Mouse (Mus musculus): ENCODE measurements at regions not wholly inside any gene's neighbourhood (a gene's known extent, or its start where the extent isn't known, plus 50 kb on each side); places are given as distances from the start of the nearest gene placed in this dataset.
A peak's percentile ranks its signal among the peaks of the same experiment; 100 is the strongest.

- no peaks in the 10 kb centered on the region for H3K9me3 ChIP-seq (ENCODE audit: low read length)
- no peaks in the 10 kb centered on the region for H3K4me1 ChIP-seq (ENCODE audit: insufficient read depth, low read length)
- WGBS = 67% methylated on average over 5 of the region's 5 CpGs
- DNase-seq (ENCODE audit: low spot score) (no peak), ATAC-seq (ENCODE audit: low FRiP score) (no peak)
- no peak overlapping the region for H3K4me3 ChIP-seq (ENCODE audit: low read depth, low read length)
- H3K27me3 ChIP-seq (ENCODE audit: insufficient read depth, low read length) = no peaks in the 10 kb centered on the region
- no peak overlapping the region for H3K4me2 ChIP-seq (ENCODE audit: low read depth, low read length, poor library complexity, severe bottlenecking)
- H3K36me3 ChIP-seq (ENCODE audit: insufficient read depth, low read length) = no peaks in the 10 kb centered on the region
- no peak for TF ChIP-seq CTCF (IDR thresholded peaks at IDR 0.05)
- no peak overlapping the region for H3K27ac ChIP-seq (ENCODE audit: low read depth, low read length)
- no peak overlapping the region for H3K9ac ChIP-seq (replicated peaks; ENCODE audit: low read length, poor library complexity, severe bottlenecking)
These were observed 660.2 kb downstream of the Magi1 start for GRCm38 (mm10) chr6:93623541-93623940.

DNA sequence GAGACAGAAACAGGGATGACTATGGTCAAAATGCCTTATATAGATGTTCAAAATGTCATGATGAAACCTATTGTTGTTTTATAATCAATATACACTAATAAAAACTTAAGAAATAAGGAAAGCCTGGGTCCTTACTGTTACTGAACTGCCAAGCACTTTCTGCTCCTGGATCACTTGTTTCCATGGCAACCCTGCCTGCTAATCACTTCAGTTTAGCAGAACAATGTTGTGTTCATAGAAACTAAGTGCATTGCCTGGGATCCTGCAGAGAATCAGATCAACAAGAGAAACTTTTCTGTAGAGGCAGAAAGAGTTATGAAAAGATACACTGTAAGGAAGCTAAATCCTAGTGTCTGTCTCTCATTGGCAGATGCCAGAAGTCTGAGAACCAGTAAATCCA lies 666.8 kb downstream of the Magi1 start:
- Histone ChIP-seq H3K4me1 (ENCODE audit: insufficient read depth, low read length) (no peaks in the 10 kb centered on the region), H3K9me3 (ENCODE audit: low read length) (no peaks in the 10 kb centered on the region), H3K4me3 (ENCODE audit: low read depth, low read length) (no peak overlapping the region), H3K9ac (replicated peaks; ENCODE audit: low read length, poor library complexity, severe bottlenecking) (no peak overlapping the region), H3K36me3 (ENCODE audit: insufficient read depth, low read length) (no peaks in the 10 kb centered on the region), H3K27ac (ENCODE audit: low read depth, low read length) (no peak overlapping the region), H3K27me3 (ENCODE audit: insufficient read depth, low read length) (no peaks in the 10 kb centered on the region), H3K4me2 (ENCODE audit: low read depth, low read length, poor library complexity, severe bottlenecking) (no peak overlapping the region)
- no peak for TF ChIP-seq CTCF (IDR thresholded peaks at IDR 0.05)
- ATAC-seq (ENCODE audit: low FRiP score) (no peak), DNase-seq (ENCODE audit: low spot score) (peak; percentile 73)

DNA sequence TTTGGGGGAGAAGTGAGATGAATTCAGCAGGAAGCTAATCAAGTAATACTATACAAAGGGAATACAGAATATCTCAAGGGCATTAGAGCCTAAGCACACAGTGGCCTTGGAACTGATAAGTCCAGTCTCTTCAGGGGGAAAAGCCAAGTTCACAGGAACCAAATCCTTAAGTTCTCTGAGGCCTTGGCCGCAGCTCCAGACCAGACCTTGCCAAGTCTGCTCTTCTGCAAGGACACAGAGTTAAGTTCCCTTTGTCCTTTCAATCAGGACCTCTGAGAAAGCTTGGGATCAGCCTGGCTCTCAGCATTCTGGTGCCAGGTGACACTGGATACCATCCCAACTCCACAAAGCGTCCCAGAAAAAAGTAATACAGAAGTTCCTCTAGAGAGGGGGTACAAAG lies 657.1 kb upstream of the Adamts9 start:
- no peak for TF ChIP-seq CTCF (IDR thresholded peaks at IDR 0.05)
- H3K27ac ChIP-seq (ENCODE audit: low read depth, low read length) = no peak overlapping the region
- no peak for ATAC-seq (ENCODE audit: low FRiP score)

DNA sequence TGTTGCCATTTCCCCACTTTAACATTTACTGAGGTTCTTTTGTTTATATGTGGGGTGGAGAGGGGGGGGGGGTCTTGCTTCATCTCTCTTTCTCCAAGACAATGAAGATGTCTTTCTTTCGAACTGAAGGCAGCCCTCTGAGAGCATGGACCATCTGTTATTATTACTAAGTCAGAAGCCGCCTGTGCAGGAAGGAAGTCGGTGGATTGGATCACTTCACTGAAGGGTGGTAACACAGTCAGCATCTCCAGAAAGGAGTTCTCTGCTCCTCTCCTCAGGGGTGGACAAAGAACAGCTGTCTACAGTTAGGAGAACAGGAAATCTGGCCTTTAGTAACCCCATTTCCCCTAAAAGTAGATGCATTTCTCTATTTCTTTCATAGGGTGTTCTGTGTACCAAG lies 656.1 kb upstream of the Adamts9 start:
- no peaks in the 10 kb centered on the region for H3K27me3 ChIP-seq (ENCODE audit: insufficient read depth, low read length)
- H3K9ac ChIP-seq (replicated peaks; ENCODE audit: low read length, poor library complexity, severe bottlenecking) = no peak overlapping the region
- no peak overlapping the region for H3K4me2 ChIP-seq (ENCODE audit: low read depth, low read length, poor library complexity, severe bottlenecking)
- H3K4me3 ChIP-seq (ENCODE audit: low read depth, low read length) = no peak overlapping the region
- ATAC-seq (ENCODE audit: low FRiP score) = no peak
- no peak for DNase-seq (ENCODE audit: low spot score)
- no peaks in the 10 kb centered on the region for H3K9me3 ChIP-seq (ENCODE audit: low read length)
- WGBS = 66% methylated on average over 3 of the region's 3 CpGs
- no peaks in the 10 kb centered on the region for H3K4me1 ChIP-seq (ENCODE audit: insufficient read depth, low read length)
- TF ChIP-seq CTCF (IDR thresholded peaks at IDR 0.05) = no peak
- no peaks in the 10 kb centered on the region for H3K36me3 ChIP-seq (ENCODE audit: insufficient read depth, low read length)
- H3K27ac ChIP-seq (ENCODE audit: low read depth, low read length) = no peak overlapping the region

More for the DNA sequence above, 657.1 kb upstream of the Adamts9 start:
- no peak for DNase-seq (ENCODE audit: low spot score)
- Histone ChIP-seq H3K9me3 (ENCODE audit: low read length) (no peaks in the 10 kb centered on the region), H3K4me3 (ENCODE audit: low read depth, low read length) (no peak overlapping the region), H3K27me3 (ENCODE audit: insufficient read depth, low read length) (no peaks in the 10 kb centered on the region), H3K4me2 (ENCODE audit: low read depth, low read length, poor library complexity, severe bottlenecking) (no peak overlapping the region), H3K36me3 (ENCODE audit: insufficient read depth, low read length) (no peaks in the 10 kb centered on the region), H3K4me1 (ENCODE audit: insufficient read depth, low read length) (no peaks in the 10 kb centered on the region), H3K9ac (replicated peaks; ENCODE audit: low read length, poor library complexity, severe bottlenecking) (no peak overlapping the region)
- 90% methylated on average over 2 of the region's 2 CpGs for WGBS

GRCm38 (mm10) chr6:93589935-93590334 lies 646.6 kb upstream of the Adamts9 start:
- Histone ChIP-seq H3K27ac (ENCODE audit: low read depth, low read length) (no peak overlapping the region), H3K4me2 (ENCODE audit: low read depth, low read length, poor library complexity, severe bottlenecking) (no peak overlapping the region), H3K36me3 (ENCODE audit: insufficient read depth, low read length) (no peaks in the 10 kb centered on the region), H3K9ac (replicated peaks; ENCODE audit: low read length, poor library complexity, severe bottlenecking) (no peak overlapping the region), H3K27me3 (ENCODE audit: insufficient read depth, low read length) (no peaks in the 10 kb centered on the region), H3K4me3 (ENCODE audit: low read depth, low read length) (no peak overlapping the region), H3K9me3 (ENCODE audit: low read length) (no peaks in the 10 kb centered on the region), H3K4me1 (ENCODE audit: insufficient read depth, low read length) (no peaks in the 10 kb centered on the region)
- no peak for TF ChIP-seq CTCF (IDR thresholded peaks at IDR 0.05)
- 52% methylated on average over 2 of the region's 2 CpGs for WGBS
- ATAC-seq (ENCODE audit: low FRiP score) (no peak), DNase-seq (ENCODE audit: low spot score) (no peak)

DNA sequence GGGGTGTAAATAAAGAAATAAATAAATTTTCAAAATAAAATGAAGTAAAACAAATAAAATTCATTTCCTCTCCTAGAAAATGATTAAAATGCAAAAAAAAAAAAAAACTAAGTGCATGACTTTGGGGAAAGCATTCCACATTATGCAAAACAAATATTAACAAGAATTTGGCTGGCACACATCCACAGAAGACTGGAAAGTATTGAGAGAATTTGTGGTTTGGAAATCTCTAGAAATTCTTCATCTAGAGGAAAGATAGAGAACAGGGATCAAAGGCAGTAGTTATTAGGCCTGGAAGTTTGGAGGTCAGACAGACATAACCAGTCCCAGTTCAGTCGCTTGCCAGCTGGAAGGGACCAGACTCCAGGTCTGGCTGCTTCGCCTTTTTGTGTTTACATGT lies 643.6 kb upstream of the Adamts9 start:
- ATAC-seq (ENCODE audit: low FRiP score) (no peak), DNase-seq (ENCODE audit: low spot score) (no peak)
- Histone ChIP-seq H3K4me2 (ENCODE audit: low read depth, low read length, poor library complexity, severe bottlenecking) (no peak overlapping the region), H3K9me3 (ENCODE audit: low read length) (no peaks in the 10 kb centered on the region), H3K36me3 (ENCODE audit: insufficient read depth, low read length) (no peaks in the 10 kb centered on the region), H3K27ac (ENCODE audit: low read depth, low read length) (no peak overlapping the region), H3K9ac (replicated peaks; ENCODE audit: low read length, poor library complexity, severe bottlenecking) (no peak overlapping the region), H3K4me3 (ENCODE audit: low read depth, low read length) (no peak overlapping the region), H3K4me1 (ENCODE audit: insufficient read depth, low read length) (no peaks in the 10 kb centered on the region), H3K27me3 (ENCODE audit: insufficient read depth, low read length) (no peaks in the 10 kb centered on the region)
- WGBS = 97% methylated on average over 2 of the region's 2 CpGs
- no peak for TF ChIP-seq CTCF (IDR thresholded peaks at IDR 0.05)

DNA sequence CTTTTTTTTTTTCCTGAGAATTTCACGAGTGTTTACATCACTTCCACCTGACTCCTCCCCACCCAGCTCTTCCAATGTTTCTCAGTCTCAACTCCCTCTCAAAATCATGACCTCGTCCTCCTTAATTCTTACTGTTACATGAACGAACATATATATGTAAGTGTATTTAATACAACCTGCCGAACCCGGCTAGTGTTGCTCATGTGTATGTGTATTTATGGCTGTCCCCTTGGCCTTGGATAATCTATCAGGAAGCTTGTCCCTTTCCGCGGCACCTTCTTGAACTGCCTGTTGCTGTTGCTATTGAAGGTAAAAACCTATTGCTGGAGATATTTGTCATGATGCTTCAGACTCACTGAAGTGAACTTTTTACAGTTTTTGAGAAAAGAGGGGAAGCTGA lies 637.8 kb upstream of the Adamts9 start:
- DNase-seq (ENCODE audit: low spot score) (no peak), ATAC-seq (ENCODE audit: low FRiP score) (no peak)
- H3K36me3 ChIP-seq (ENCODE audit: insufficient read depth, low read length) = no peaks in the 10 kb centered on the region
- no peak overlapping the region for H3K4me3 ChIP-seq (ENCODE audit: low read depth, low read length)
- H3K9ac ChIP-seq (replicated peaks; ENCODE audit: low read length, poor library complexity, severe bottlenecking) = no peak overlapping the region
- no peaks in the 10 kb centered on the region for H3K4me1 ChIP-seq (ENCODE audit: insufficient read depth, low read length)
- no peaks in the 10 kb centered on the region for H3K27me3 ChIP-seq (ENCODE audit: insufficient read depth, low read length)
- H3K27ac ChIP-seq (ENCODE audit: low read depth, low read length) = no peak overlapping the region
- no peak overlapping the region for H3K4me2 ChIP-seq (ENCODE audit: low read depth, low read length, poor library complexity, severe bottlenecking)
- no peak for TF ChIP-seq CTCF (IDR thresholded peaks at IDR 0.05)
- WGBS = 91% methylated on average over 7 of the region's 7 CpGs
- H3K9me3 ChIP-seq (ENCODE audit: low read length) = no peaks in the 10 kb centered on the region

Data from midbrain, postnatal 0 days (tissue).